Mouse (Mus musculus): Measurements from ENCODE around the gene Tmeff2. TPM values are rescaled to one million over a fixed set of nuclear protein-coding genes. Genes with fewer than 3 reads are reported as not detected.

Tmeff2 gene
- under 1 TPM; 0.08 to 0.76 TPM for polyA plus RNA-seq (2012; fragmentation: generic; extraction: Trizol)

DNA sequence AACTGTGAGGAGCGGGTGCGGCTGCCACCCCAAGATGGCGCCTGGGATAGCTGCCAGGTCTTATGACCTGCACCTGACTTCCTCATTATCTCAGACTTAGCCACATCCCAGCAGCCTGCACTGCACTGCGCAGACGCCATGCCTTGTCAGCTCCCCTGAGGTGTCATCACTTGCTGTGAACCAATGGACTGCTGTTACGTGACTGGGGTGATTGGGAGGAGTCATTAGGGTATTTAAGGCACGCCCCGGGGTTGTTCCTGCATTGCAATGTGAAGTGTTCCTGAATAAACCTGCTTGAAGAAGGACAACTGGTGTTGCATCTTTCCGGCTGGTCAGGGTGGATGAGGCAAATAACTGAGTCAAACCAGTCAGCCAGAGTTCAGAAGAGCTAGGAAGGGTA lies at the start of gene Tmeff2:
Gene Tmeff2, plus strand, starts transcription at position 262 of the 400 bp plus-strand sequence.

